Mouse (Mus musculus): Measurements from ENCODE around the gene Dpagt1. TPM values are rescaled to one million over a fixed set of nuclear protein-coding genes. Genes with fewer than 3 reads are reported as not detected.

The Dpagt1 gene
- total RNA-seq, 1 experiment: 16.3 TPM

GRCm38 (mm10) chr9:44379862-44380261 is 54.0 kb downstream of the Dpagt1 start:
- Histone ChIP-seq H3K9ac (ENCODE audit: insufficient read depth, low read depth, low read length, poor library complexity, severe bottlenecking) (peak overlapping the region; percentile 92), H3K9me3 (ENCODE audit: control insufficient read depth, insufficient read depth, low read depth, low read length) (no peaks in the 10 kb centered on the region), H3K27ac (ENCODE audit: insufficient read depth, low read depth, low read length, poor library complexity, severe bottlenecking) (peak overlapping the region; percentile 48; the same call in 1 of the 2 replicates), H3K36me3 (ENCODE audit: control insufficient read depth, insufficient read depth, low read length, poor library complexity, severe bottlenecking) (peaks cover 31% of the 10 kb centered on the region), H3K4me1 (ENCODE audit: control insufficient read depth in 2 of 2, insufficient read depth in 2 of 2, low read length in 2 of 2, poor library complexity in 1 of 2) (peaks cover 7 to 8% of the 10 kb centered on the region in 2 experiments; a peak in 2 of 4 replicates), H3K4me3 (ENCODE audit: insufficient read depth in 1 of 2, low read depth in 1 of 2, low read length in 2 of 2, poor library complexity in 1 of 2, severe bottlenecking in 1 of 2) (peak overlapping the region; percentile 88 to 93)
- in situ Hi-C loops (cut with MboI; ENCODE audit: low sequenced_read_pairs in 2 of 2, unreplicated experiment in 2 of 2): no loop called here
- no peak for DNase-seq (ENCODE audit: low read depth, low spot score)
- TF ChIP-seq CHD2 (IDR thresholded peaks at IDR 0.05; ENCODE audit: low read depth, low read length): no peak
- no peak for TF ChIP-seq ZNF384 (IDR thresholded peaks at IDR 0.05; ENCODE audit: low read depth, low read length)
- no peak for TF ChIP-seq ZC3H11A (IDR thresholded peaks at IDR 0.05; ENCODE audit: borderline replicate concordance, low read depth, low read length)

Other genes starting within 250 kb of the Dpagt1 start
- 0.09 and 0.11 TPM in 2 replicates for gene Mfrp, start 224.3 kb upstream of the Dpagt1 start, total RNA-seq (2012; rRNA removed)
- 0.79 and 1.6 TPM in 2 replicates for gene C1qtnf5, start 218.8 kb upstream of the Dpagt1 start, total RNA-seq (2012; rRNA removed)
- gene Gm49380, start 212.5 kb upstream of the Dpagt1 start, total RNA-seq (2012; rRNA removed): 0.18 and 0.26 TPM in 2 replicates
- gene Rnf26, start 212.5 kb upstream of the Dpagt1 start, total RNA-seq (2012; rRNA removed): 19.9 and 23.1 TPM in 2 replicates
- 53.1 and 108 TPM in 2 replicates for gene Mcam, start 191.6 kb upstream of the Dpagt1 start, total RNA-seq (2012; rRNA removed)
- 17.3 and 20.0 TPM in 2 replicates for gene Cbl, start 92.0 kb upstream of the Dpagt1 start, total RNA-seq (2012; rRNA removed)
- not detected in 2 replicates for gene Ccdc153, start 85.3 kb upstream of the Dpagt1 start, total RNA-seq (2012; rRNA removed)
- 0.32 and 1.1 TPM in 2 replicates for gene Pdzd3, start 74.5 kb upstream of the Dpagt1 start, total RNA-seq (2012; rRNA removed)
- gene Nlrx1, start 57.4 kb upstream of the Dpagt1 start, total RNA-seq (2012; rRNA removed): 0.63 and 1.1 TPM in 2 replicates
- gene Abcg4, start 37.4 kb upstream of the Dpagt1 start, total RNA-seq (2012; rRNA removed): 0.45 and 0.53 TPM in 2 replicates
- gene Hinfp, start 20.3 kb upstream of the Dpagt1 start, total RNA-seq (2012; rRNA removed): 29.1 and 38.3 TPM in 2 replicates
- 9.0 and 13.9 TPM in 2 replicates for gene C2cd2l, start 5.7 kb upstream of the Dpagt1 start, total RNA-seq (2012; rRNA removed)
- gene H2afx, start 8.7 kb downstream of the Dpagt1 start, total RNA-seq (2012; rRNA removed): 967 and 1,137 TPM in 2 replicates
- gene Hmbs, start 18.2 kb downstream of the Dpagt1 start, total RNA-seq (2012; rRNA removed): 69.9 and 71.3 TPM in 2 replicates
- 35.0 and 35.8 TPM in 2 replicates for gene Vps11, start 35.7 kb downstream of the Dpagt1 start, total RNA-seq (2012; rRNA removed)
- gene Hyou1, start 53.5 kb downstream of the Dpagt1 start, total RNA-seq (2012; rRNA removed): 246 and 320 TPM in 2 replicates
- 9.8 and 10.0 TPM in 2 replicates for gene Slc37a4, start 70.8 kb downstream of the Dpagt1 start, total RNA-seq (2012; rRNA removed)
- gene Rps25, start 81.1 kb downstream of the Dpagt1 start, total RNA-seq (2012; rRNA removed): 1,792 and 2,115 TPM in 2 replicates
- 88.2 and 95.1 TPM in 2 replicates for gene Trappc4, start 81.6 kb downstream of the Dpagt1 start, total RNA-seq (2012; rRNA removed)
- 38.3 and 57.0 TPM in 2 replicates for gene Ccdc84, start 92.5 kb downstream of the Dpagt1 start, total RNA-seq (2012; rRNA removed)
- gene Foxr1, start 115.1 kb downstream of the Dpagt1 start, total RNA-seq (2012; rRNA removed): 0.79 and 1.9 TPM in 2 replicates
- gene Upk2, start 129.0 kb downstream of the Dpagt1 start, total RNA-seq (2012; rRNA removed): 0.31 and 1.1 TPM in 2 replicates
- 4.9 and 6.7 TPM in 2 replicates for gene Bcl9l, start 156.8 kb downstream of the Dpagt1 start, total RNA-seq (2012; rRNA removed)
- 0.21 and 0.31 TPM in 2 replicates for gene Cxcr5, start 235.9 kb downstream of the Dpagt1 start, total RNA-seq (2012; rRNA removed)

Measured in ES-E14 (cell line).